Mouse (Mus musculus) adipocyte (in vitro differentiated cells): ENCODE measurements around the gene Snrk.
"Not testable (repeated sequence)": the region's sequence is repeated elsewhere in the genome, so short reads cannot be mapped to it uniquely, and the experiment has no call there.

Experiments used
- DNase-seq: peaks from one replicate; pipeline ENCODE4 v3.0.0-alpha.2; 2016; ENCODE audit warnings: low spot score

Gene Snrk

GRCm38 (mm10) chr9:122145677-122146076 is 28.6 kb downstream of the Snrk start:
- DNase-seq = no peak

- DNase-seq = no peak
Observed at GRCm38 (mm10) chr9:122146124-122146870, 29.2 kb downstream of the Snrk start.

GRCm38 (mm10) chr9:122148356-122148755 is 31.3 kb downstream of the Snrk start:
- DNase-seq = no peak

GRCm38 (mm10) chr9:122149997-122150826 is 33.1 kb downstream of the Snrk start:
- no peak for DNase-seq

GRCm38 (mm10) chr9:122152063-122152462 is 35.0 kb downstream of the Snrk start:
- DNase-seq = no peak

- peak; percentile 14 for DNase-seq
Observed at GRCm38 (mm10) chr9:122152501-122152900, 35.4 kb downstream of the Snrk start.

GRCm38 (mm10) chr9:122153436-122153835 is 36.4 kb downstream of the Snrk start:
- peak; percentile 70 for DNase-seq

- no peak for DNase-seq
Observed at GRCm38 (mm10) chr9:122155193-122155592, 38.1 kb downstream of the Snrk start.

- no peak for DNase-seq
Observed at GRCm38 (mm10) chr9:122156389-122157078, 39.5 kb downstream of the Snrk start.

GRCm38 (mm10) chr9:122157079-122157441 is 40.0 kb downstream of the Snrk start:
- DNase-seq = no peak

GRCm38 (mm10) chr9:122164535-122164934 is 47.5 kb downstream of the Snrk start:
- DNase-seq = no peak

GRCm38 (mm10) chr9:122167719-122168118 is 50.7 kb downstream of the Snrk start:
- DNase-seq = not testable (repeated sequence)

GRCm38 (mm10) chr9:122169901-122170300 is 52.8 kb downstream of the Snrk start:
- no peak for DNase-seq

GRCm38 (mm10) chr9:122172612-122173186 is 55.6 kb downstream of the Snrk start:
- no peak for DNase-seq

- DNase-seq = peak; percentile 71
Observed at GRCm38 (mm10) chr9:122173405-122174233, 56.6 kb downstream of the Snrk start.

- no peak for DNase-seq
Observed at GRCm38 (mm10) chr9:122174723-122175122, 57.7 kb downstream of the Snrk start.

- DNase-seq = no peak
Observed at GRCm38 (mm10) chr9:122177256-122178220, 60.5 kb downstream of the Snrk start.

- no peak for DNase-seq
Observed at GRCm38 (mm10) chr9:122178427-122178826, 61.4 kb downstream of the Snrk start.

- no peak for DNase-seq
Observed at GRCm38 (mm10) chr9:122180105-122180504, 63.0 kb downstream of the Snrk start.

GRCm38 (mm10) chr9:122183074-122183473 is 66.0 kb downstream of the Snrk start:
- no peak for DNase-seq
